Mouse (Mus musculus): ENCODE measurements around the gene Lrfn1. TPM values are rescaled to one million over a fixed set of nuclear protein-coding genes. Genes with fewer than 3 reads are reported as not detected.
A peak's percentile ranks its signal among the peaks of the same experiment; 100 is the strongest.

The Lrfn1 gene
- polyA plus RNA-seq (2012) = 0.02 TPM in 2 replicates

DNA sequence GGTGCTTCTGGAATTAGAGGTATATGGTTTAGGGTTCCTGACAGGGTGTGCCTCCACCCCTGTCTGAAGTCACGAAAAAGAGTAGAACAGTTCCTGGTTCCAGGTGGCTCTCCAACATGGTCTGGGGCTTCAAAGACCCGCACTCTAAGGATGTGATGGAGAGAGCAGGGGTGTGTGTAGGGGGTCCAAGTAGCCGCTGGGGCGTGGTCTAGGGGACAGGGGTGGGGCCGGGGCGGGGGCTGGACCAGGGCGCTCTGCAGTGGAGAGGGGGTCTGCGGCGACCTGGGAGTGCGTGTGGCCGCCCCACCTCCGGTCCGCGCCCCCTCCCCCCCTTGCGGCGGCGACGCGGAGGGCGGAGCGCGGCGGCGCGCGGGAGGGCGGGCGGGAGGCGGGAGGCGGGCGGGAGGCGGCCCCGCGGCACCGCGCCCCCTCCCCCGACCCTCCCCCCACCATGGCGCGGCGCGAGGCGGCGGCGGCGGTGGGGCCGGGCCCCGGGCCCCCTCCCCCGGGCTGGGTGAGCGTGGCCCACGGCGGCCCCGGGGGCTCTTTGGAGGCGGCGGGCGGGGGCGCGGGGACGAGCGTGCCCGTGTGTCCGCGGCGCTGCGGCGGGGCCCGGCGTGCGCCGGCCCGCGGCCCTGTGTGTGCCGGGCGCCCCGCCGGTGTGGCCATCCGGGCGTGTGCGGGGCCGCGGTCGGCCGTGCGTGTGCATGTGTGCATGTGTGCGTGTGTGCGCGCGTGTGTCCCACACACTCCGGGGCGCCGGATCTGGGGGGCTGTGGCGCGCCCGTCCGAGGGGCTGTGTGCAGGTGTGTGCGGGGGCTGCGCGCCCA, at the start of gene Lrfn1:
Gene Lrfn1, plus strand, starts transcription at position 450 of the 830 bp plus-strand sequence.
- Histone ChIP-seq H3K4me3 (replicated peaks) (peak within 1 kb of the TSS; percentile 53), H3K9me3 (ENCODE audit: control insufficient read depth, low read length) (no peaks in the 10 kb centered on the region), H3K36me3 (ENCODE audit: control insufficient read depth) (no peaks in the 10 kb centered on the region), H3K4me1 (ENCODE audit: control insufficient read depth) (peaks cover 4% of the 10 kb centered on the region; the same call in 1 of the 2 replicates), H3K27me3 (ENCODE audit: control insufficient read depth) (peaks cover 20% of the 10 kb centered on the region)
- TF ChIP-seq GATA1 (IDR thresholded peaks at IDR 0.05; ENCODE audit: low read length) (no peak), TAL1 (IDR thresholded peaks at IDR 0.05; ENCODE audit: low read length) (no peak)

GRCm38 (mm10) chr7:28410841-28411475, 40.8 kb upstream of the Lrfn1 start:
- Histone ChIP-seq H3K4me3 (replicated peaks) (no peak overlapping the region), H3K27me3 (ENCODE audit: control insufficient read depth) (no peaks in the 10 kb centered on the region), H3K36me3 (ENCODE audit: control insufficient read depth) (peaks cover 97% of the 10 kb centered on the region), H3K9me3 (ENCODE audit: control insufficient read depth, low read length) (no peaks in the 10 kb centered on the region), H3K4me1 (ENCODE audit: control insufficient read depth) (peaks cover 1% of the 10 kb centered on the region; the same call in 1 of the 2 replicates)
- TF ChIP-seq TAL1 (IDR thresholded peaks at IDR 0.05; ENCODE audit: low read length) (no peak), GATA1 (IDR thresholded peaks at IDR 0.05; ENCODE audit: low read length) (no peak)

- H3K4me1 ChIP-seq (ENCODE audit: control insufficient read depth) = peaks cover 2% of the 10 kb centered on the region; the same call in 1 of the 2 replicates
- TF ChIP-seq TAL1 (IDR thresholded peaks at IDR 0.05; ENCODE audit: low read length) (no peak), GATA1 (IDR thresholded peaks at IDR 0.05; ENCODE audit: low read length) (no peak)
- no peak overlapping the region for H3K4me3 ChIP-seq (replicated peaks)
- H3K36me3 ChIP-seq (ENCODE audit: control insufficient read depth) = peaks cover 97% of the 10 kb centered on the region
- H3K27me3 ChIP-seq (ENCODE audit: control insufficient read depth) = no peaks in the 10 kb centered on the region
- H3K9me3 ChIP-seq (ENCODE audit: control insufficient read depth, low read length) = 0 out of 2 replicates have a peak, but pooled peaks cover 2% of the 10 kb centered on the region
Observed at GRCm38 (mm10) chr7:28412826-28413225, 39.0 kb upstream of the Lrfn1 start.

DNA sequence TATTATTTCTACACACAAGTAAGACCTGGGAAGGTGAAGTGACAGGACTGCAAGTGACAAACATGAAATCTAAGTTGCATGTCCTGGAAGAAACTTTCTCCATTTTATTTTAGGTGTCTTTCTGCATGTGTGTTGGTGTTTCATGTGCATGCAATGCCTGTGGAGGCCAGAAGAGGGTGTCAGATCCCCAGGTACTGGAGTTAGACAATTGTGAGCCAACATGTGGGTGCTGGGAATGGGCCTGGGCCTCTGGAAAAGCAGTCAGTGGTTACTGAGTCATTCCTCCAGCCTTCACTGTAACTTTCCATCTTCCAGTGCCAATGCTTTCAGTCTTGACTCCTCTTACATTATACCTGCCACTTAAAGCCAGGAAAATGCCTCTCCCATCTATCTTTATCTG, 34.4 kb upstream of the Lrfn1 start:
- TF ChIP-seq GATA1 (IDR thresholded peaks at IDR 0.05; ENCODE audit: low read length) (no peak), TAL1 (IDR thresholded peaks at IDR 0.05; ENCODE audit: low read length) (no peak)
- Histone ChIP-seq H3K4me1 (ENCODE audit: control insufficient read depth) (peaks cover 2% of the 10 kb centered on the region; the same call in 1 of the 2 replicates), H3K9me3 (ENCODE audit: control insufficient read depth, low read length) (0 out of 2 replicates have a peak, but pooled peaks cover 2% of the 10 kb centered on the region), H3K27me3 (ENCODE audit: control insufficient read depth) (no peaks in the 10 kb centered on the region), H3K36me3 (ENCODE audit: control insufficient read depth) (peaks cover 99% of the 10 kb centered on the region), H3K4me3 (replicated peaks) (no peak overlapping the region)

DNA sequence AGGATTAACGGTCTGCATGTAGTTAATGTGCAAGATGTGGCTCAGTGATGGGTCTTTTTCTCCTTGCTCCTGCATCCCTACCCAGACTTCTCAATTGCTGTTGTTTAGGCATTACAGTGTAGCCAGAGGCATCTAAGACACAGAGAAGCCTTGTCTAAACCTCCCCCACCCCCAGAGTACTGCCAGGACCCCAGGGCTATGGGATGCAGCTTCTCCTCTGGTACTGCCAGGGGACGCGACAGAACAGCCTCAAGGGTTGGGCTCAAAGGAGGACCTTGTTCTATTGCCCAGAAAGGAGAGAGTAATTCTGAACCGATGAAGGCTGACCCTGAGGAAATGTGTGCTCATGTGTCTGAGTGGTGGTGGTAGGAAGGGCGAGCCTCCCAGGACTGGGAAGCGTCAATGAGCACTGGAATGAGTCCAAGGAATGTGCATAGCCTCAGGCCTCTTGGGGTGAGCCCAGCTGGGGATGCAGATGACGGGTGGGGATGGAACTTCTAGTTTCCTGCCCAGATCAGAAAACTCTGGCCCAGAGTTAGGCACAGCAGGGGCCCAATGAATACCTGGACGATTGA, 33.6 kb upstream of the Lrfn1 start:
- Histone ChIP-seq H3K4me3 (replicated peaks) (no peak overlapping the region), H3K36me3 (ENCODE audit: control insufficient read depth) (peaks cover 99% of the 10 kb centered on the region), H3K4me1 (ENCODE audit: control insufficient read depth) (peaks cover 2% of the 10 kb centered on the region; the same call in 1 of the 2 replicates), H3K27me3 (ENCODE audit: control insufficient read depth) (no peaks in the 10 kb centered on the region), H3K9me3 (ENCODE audit: control insufficient read depth, low read length) (0 out of 2 replicates have a peak, but pooled peaks cover 2% of the 10 kb centered on the region)
- TF ChIP-seq GATA1 (IDR thresholded peaks at IDR 0.05; ENCODE audit: low read length) = no peak
- no peak for TF ChIP-seq TAL1 (IDR thresholded peaks at IDR 0.05; ENCODE audit: low read length)

DNA sequence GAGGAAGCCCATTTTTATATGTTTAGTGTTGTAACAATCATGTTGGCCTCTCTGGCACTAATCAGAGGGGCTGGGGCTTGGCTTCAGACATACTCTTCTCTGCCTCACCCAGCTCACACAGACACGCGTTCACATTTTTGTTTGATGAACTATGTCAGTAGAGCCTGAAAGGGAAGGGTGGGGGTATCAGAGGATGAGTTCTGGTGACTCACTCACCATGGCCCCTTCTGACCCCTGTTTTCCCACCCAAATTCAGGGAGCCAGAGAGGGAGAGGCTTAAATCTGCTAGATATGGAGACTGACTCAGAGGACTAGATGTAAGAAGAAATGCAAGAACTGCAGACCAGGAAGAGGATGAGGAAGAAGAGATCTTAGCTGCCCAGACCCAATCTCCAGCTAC, 32.4 kb upstream of the Lrfn1 start:
- no peak for TF ChIP-seq GATA1 (IDR thresholded peaks at IDR 0.05; ENCODE audit: low read length)
- TF ChIP-seq TAL1 (IDR thresholded peaks at IDR 0.05; ENCODE audit: low read length) = no peak
- Histone ChIP-seq H3K36me3 (ENCODE audit: control insufficient read depth) (peaks cover 99% of the 10 kb centered on the region), H3K9me3 (ENCODE audit: control insufficient read depth, low read length) (0 out of 2 replicates have a peak, but pooled peaks cover 2% of the 10 kb centered on the region), H3K4me3 (replicated peaks) (no peak overlapping the region), H3K27me3 (ENCODE audit: control insufficient read depth) (no peaks in the 10 kb centered on the region), H3K4me1 (ENCODE audit: control insufficient read depth) (peaks cover 2% of the 10 kb centered on the region; the same call in 1 of the 2 replicates)

DNA sequence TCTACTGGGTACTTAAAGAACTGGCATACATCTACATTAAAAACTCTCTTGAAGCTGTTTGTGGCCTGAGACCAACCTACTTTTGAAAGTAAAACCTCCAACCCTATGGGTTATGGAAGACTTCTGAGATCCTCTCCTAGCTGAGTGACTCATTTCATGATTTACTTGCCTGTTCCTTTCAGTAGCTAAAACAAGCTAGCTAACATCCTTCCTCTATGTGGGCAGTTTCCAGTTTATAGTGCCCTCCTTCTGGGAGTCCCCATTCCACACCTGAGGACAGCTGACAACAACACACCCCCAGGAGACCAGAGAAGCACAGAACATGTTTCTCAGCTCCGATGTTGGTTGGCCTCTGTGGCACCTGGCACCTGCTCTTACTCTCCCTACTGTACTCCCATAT, 28.8 kb upstream of the Lrfn1 start:
- Histone ChIP-seq H3K36me3 (ENCODE audit: control insufficient read depth) (peaks cover 88% of the 10 kb centered on the region), H3K4me3 (replicated peaks) (no peak overlapping the region), H3K4me1 (ENCODE audit: control insufficient read depth) (peaks cover 6% of the 10 kb centered on the region), H3K27me3 (ENCODE audit: control insufficient read depth) (no peaks in the 10 kb centered on the region), H3K9me3 (ENCODE audit: control insufficient read depth, low read length) (no peaks in the 10 kb centered on the region)
- no peak for TF ChIP-seq GATA1 (IDR thresholded peaks at IDR 0.05; ENCODE audit: low read length)
- no peak for TF ChIP-seq TAL1 (IDR thresholded peaks at IDR 0.05; ENCODE audit: low read length)

GRCm38 (mm10) chr7:28427738-28428137, 24.0 kb upstream of the Lrfn1 start:
- no peaks in the 10 kb centered on the region for H3K9me3 ChIP-seq (ENCODE audit: control insufficient read depth, low read length)
- H3K27me3 ChIP-seq (ENCODE audit: control insufficient read depth) = no peaks in the 10 kb centered on the region
- TF ChIP-seq TAL1 (IDR thresholded peaks at IDR 0.05; ENCODE audit: low read length) (no peak), GATA1 (IDR thresholded peaks at IDR 0.05; ENCODE audit: low read length) (no peak)
- peaks cover 39% of the 10 kb centered on the region for H3K4me1 ChIP-seq (ENCODE audit: control insufficient read depth)
- H3K4me3 ChIP-seq (replicated peaks) = no peak overlapping the region
- peaks cover 81% of the 10 kb centered on the region for H3K36me3 ChIP-seq (ENCODE audit: control insufficient read depth)

DNA sequence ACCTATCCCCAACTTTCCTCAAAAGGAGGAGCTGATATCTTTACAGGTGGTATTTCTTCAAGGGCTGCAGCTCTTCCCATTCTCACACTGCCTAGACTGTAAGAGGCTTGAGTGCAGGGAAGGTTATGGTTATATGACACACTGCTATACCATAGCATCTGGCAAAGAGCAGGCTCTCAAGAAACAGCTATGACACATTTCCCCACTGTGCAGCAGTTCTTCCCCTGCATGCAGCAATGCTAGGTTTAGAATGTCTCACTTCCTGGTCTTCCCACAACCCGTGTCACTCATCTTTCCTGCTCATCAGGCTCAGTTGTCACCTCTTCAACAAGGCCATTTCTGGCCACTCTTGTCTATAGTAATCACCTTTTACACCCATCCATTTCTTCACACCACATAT, 21.3 kb upstream of the Lrfn1 start:
- H3K27me3 ChIP-seq (ENCODE audit: control insufficient read depth) = no peaks in the 10 kb centered on the region
- TF ChIP-seq GATA1 (IDR thresholded peaks at IDR 0.05; ENCODE audit: low read length) (no peak), TAL1 (IDR thresholded peaks at IDR 0.05; ENCODE audit: low read length) (no peak)
- H3K4me3 ChIP-seq (replicated peaks) = no peak overlapping the region
- peaks cover 69% of the 10 kb centered on the region for H3K36me3 ChIP-seq (ENCODE audit: control insufficient read depth)
- peaks cover 67% of the 10 kb centered on the region for H3K4me1 ChIP-seq (ENCODE audit: control insufficient read depth)
- no peaks in the 10 kb centered on the region for H3K9me3 ChIP-seq (ENCODE audit: control insufficient read depth, low read length)
